Mouse (Mus musculus): ENCODE results near the gene Tsga10ip.

Tsga10ip gene

DNA sequence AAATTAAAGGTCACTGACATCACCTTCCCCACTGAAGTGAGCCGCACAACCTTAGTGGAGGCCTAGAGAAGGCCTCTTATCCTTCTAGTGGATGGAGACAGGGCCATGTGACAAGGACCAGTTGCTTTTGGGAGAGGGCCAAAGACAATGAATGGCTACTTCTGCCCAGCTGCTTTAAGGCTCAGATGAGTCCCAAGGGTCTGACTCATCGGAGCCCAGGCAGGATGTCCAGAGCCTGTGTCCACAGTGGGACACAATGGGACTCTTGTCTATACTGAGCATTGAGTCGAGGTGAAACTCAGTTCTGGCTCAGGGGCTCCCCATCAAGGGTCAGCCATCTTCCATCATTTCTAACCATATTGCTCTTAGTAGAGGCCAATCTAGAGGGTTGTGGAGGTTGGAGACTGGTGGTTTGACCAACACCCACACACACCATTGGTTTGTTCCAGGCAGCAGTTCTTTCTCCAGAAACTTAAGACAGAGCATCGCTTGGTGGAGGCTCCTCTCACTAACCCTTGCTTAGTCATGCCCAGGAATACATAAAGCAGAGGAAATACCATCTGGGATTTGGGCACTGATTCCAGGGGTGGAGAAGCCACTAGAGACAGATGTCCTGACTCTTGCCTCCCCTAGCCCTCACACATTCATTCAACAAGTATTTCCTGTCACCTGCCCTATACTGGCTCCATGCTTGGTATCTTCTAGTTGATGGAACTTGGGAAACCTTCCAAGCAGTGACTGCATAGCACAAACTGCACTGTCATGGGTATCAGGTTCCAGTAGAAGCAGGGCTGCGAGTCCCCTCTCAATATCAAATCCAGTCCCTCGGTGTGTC is 56.8 kb downstream of the Tsga10ip start:
- DNase-seq (ENCODE audit: low read depth, low spot score): no peak

DNA sequence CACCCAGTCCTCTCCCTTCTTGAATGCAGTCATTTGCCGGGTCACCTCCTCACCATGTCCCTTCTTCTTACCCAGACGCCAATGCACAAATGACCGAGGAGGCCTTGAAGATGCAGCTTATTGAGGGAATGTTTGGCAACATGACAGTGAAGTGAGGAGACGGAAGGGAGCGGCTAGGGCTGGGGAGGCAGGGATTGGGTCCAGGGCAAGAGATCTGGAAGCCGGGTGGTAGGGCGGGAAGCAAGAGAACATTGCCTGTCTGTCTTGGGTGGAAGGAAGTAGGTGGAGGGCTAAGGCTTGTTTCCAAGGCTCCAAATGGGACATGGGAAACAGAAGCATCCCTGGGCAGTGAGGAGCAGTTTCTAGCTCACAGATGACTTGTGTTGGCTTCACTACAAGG is 61.0 kb downstream of the Tsga10ip start:
- no peak for DNase-seq (ENCODE audit: low read depth, low spot score)
